Mouse (Mus musculus) hindbrain, embryonic 12.5 days (tissue): Measurements from ENCODE around the gene Slu7. TPM values are rescaled to one million over a fixed set of nuclear protein-coding genes. Genes with fewer than 3 reads are reported as not detected.

Source experiments
- ATAC-seq: fragments of 200-750 bp; cut with Nextera tagmentation; 2 replicates; pipeline ENCODE4 v1.8.0; 2017; ENCODE audit warnings: moderate TSS enrichment; ENCODE audit not compliant: low FRiP score
- H3K27ac ChIP-seq: fragments of 300-500 bp; sonication (generic); 2 replicates; pipeline ENCODE4 v1.5.1; 2016; ENCODE audit warnings: mild to moderate bottlenecking
- H3K27me3 ChIP-seq: fragments of 300-500 bp; sonication (generic); 2 replicates; pipeline ENCODE4 v1.6.1; 2016; ENCODE audit warnings: mild to moderate bottlenecking
- H3K36me3 ChIP-seq: fragments of 300-500 bp; sonication (generic); 2 replicates; pipeline ENCODE4 v1.6.1; 2016; ENCODE audit warnings: mild to moderate bottlenecking
- H3K4me1 ChIP-seq: fragments of 300-500 bp; sonication (generic); 2 replicates; pipeline ENCODE4 v1.6.1; 2016
- H3K4me2 ChIP-seq: fragments of 300-500 bp; sonication (generic); replicated peaks from 2 replicates; pipeline ENCODE4 v1.6.1; 2016; ENCODE audit warnings: mild to moderate bottlenecking
- H3K4me3 ChIP-seq: fragments of 300-500 bp; sonication (generic); 2 replicates; pipeline ENCODE4 v1.5.1; 2016; ENCODE audit warnings: mild to moderate bottlenecking
- H3K9ac ChIP-seq: fragments of 300-500 bp; sonication (generic); 2 replicates; pipeline ENCODE4 v1.6.1; 2016; ENCODE audit warnings: mild to moderate bottlenecking, moderate library complexity
- H3K9me3 ChIP-seq: fragments of 300-500 bp; sonication (generic); replicated peaks from 2 replicates; pipeline ENCODE4 v1.6.1; 2016; ENCODE audit warnings: mild to moderate bottlenecking
- WGBS: fragments of 180-500 bp; shearing (Covaris S2); methylation state at CpG from one replicate; pipeline ENCODE4 v1.1.7; 2016; 5-methylcytosine and 5-hydroxymethylcytosine counted together
- polyA plus RNA-seq: library from polyadenylated mRNA; unstranded; fragments of >200 nt; fragmentation: Nextera tagmentation; extraction: Ambion mirVana; gene quantifications from 2 replicates; pipeline ENCODE4 v1.2.1, GENCODE M21; 2016

Gene Slu7
- polyA plus RNA-seq, 1 experiment from 2014 or later, result 74.0 TPM

DNA sequence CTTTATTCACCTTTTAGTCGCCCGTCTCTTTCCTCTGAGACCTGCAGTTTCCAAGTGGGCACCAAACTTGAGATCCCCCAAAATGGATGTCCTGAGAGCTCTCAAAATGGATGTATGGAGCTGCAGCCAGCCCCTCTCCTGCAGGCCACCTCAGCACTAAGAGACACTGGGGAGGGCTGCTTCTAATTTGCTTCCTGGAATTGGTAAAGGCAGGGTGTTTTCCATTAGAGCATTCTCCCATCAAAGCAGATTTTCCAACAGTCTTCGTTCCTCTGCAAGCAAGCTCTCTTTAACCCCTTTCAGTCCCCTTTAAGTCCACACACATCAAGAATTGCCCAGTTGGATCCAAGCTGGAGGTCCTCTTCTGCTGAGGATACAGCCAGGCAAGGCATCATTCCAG is 45.8 kb downstream of the Slu7 start:
- no peak overlapping the region for H3K27ac ChIP-seq
- H3K9me3 ChIP-seq, result no peaks in the 10 kb centered on the region
- no peak overlapping the region for H3K4me3 ChIP-seq
- H3K36me3 ChIP-seq, result no peaks in the 10 kb centered on the region
- H3K4me1 ChIP-seq, result peaks cover 13% of the 10 kb centered on the region
- no peak overlapping the region for H3K4me2 ChIP-seq
- no peak overlapping the region for H3K9ac ChIP-seq
- 0 out of 2 replicates have a peak, but pooled peaks cover 3% of the 10 kb centered on the region for H3K27me3 ChIP-seq
- WGBS, result 79% methylated on average over 3 of the region's 3 CpGs
- ATAC-seq, result no peak

DNA sequence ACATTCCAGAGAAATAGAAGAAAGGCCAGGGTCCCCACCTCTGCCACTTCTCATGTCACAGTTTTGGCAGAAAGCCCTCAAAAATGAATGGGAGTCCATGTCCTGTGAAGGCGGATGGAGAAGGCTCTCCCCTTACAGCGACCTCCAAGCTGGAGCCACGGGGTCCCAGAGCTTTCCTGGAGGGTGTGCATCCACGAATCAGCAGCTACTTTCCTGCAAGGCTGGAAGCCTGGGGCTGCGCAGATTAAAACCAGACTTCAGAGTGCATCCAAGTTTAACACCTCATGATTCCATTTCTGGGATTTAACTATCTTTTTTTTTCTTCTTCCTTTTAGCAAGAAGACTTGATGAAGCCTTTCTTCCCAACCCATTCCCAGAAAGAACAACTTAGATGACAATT is 47.0 kb downstream of the Slu7 start:
- no peak overlapping the region for H3K27ac ChIP-seq
- no peak overlapping the region for H3K9ac ChIP-seq
- H3K9me3 ChIP-seq, result no peaks in the 10 kb centered on the region
- H3K4me3 ChIP-seq, result no peak overlapping the region
- H3K4me2 ChIP-seq, result no peak overlapping the region
- no peaks in the 10 kb centered on the region for H3K36me3 ChIP-seq
- H3K27me3 ChIP-seq, result 0 out of 2 replicates have a peak, but pooled peaks cover 3% of the 10 kb centered on the region
- peaks cover 11% of the 10 kb centered on the region for H3K4me1 ChIP-seq
- WGBS, result 58% methylated on average over 5 of the region's 5 CpGs
- ATAC-seq, result no peak

DNA sequence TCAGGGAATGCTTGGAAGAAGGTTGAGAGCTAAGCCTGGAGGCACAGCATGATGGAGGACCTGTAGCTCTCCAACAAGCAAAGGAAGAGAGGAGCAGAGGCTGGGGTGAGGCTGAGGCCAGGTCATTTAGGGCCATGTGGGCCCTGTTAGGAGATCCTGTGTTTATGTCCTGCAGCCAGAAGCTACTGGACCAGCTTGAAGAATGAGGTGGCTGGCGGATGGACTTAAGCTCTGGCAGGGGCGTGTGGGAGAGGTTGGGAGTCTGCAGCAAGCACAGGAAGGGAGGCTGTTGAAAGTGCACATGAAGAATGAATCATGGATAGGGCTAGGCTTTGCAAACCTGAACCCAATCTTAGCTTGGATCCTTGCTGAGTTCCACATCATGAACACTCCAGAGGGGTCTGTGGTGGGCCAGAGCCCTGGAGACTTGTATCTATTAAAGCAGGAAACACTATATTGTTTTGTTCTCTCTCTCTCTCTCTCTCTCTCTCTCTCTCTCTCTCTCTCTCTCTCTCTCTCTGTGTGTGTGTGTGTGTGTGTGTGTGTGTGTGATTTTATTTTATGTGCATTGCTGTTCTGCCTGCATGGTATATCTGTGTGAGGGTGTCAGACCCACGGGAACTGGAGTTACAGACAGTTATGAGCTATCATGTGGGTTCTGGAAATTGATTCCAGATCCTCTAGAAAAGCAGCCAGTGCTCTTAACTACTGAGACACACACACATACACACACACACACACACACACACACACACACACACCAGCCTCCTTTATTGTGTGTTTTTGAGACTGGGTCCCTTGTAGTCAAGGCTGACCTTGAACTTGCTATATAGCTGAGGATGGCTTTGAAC is 48.4 kb downstream of the Slu7 start:
- Histone ChIP-seq H3K4me3 (no peak overlapping the region), H3K27me3 (0 out of 2 replicates have a peak, but pooled peaks cover 3% of the 10 kb centered on the region), H3K9me3 (no peaks in the 10 kb centered on the region), H3K9ac (no peak overlapping the region), H3K36me3 (no peaks in the 10 kb centered on the region), H3K27ac (no peak overlapping the region), H3K4me2 (no peak overlapping the region), H3K4me1 (peaks cover 11% of the 10 kb centered on the region)
- WGBS, result 67% methylated on average over 3 of the region's 3 CpGs
- ATAC-seq, result no peak

GRCm38 (mm10) chr11:43483122-43483792 is 49.7 kb downstream of the Slu7 start:
- Histone ChIP-seq H3K9ac (no peak overlapping the region), H3K4me1 (peaks cover 11% of the 10 kb centered on the region), H3K9me3 (no peaks in the 10 kb centered on the region), H3K27me3 (0 out of 2 replicates have a peak, but pooled peaks cover 3% of the 10 kb centered on the region), H3K4me2 (no peak overlapping the region), H3K36me3 (no peaks in the 10 kb centered on the region), H3K27ac (0 out of 2 replicates have a peak overlapping the region, but pooled peaks have one; percentile 13), H3K4me3 (no peak overlapping the region)
- no peak for ATAC-seq
- 37% methylated on average over 6 of the region's 6 CpGs for WGBS

DNA sequence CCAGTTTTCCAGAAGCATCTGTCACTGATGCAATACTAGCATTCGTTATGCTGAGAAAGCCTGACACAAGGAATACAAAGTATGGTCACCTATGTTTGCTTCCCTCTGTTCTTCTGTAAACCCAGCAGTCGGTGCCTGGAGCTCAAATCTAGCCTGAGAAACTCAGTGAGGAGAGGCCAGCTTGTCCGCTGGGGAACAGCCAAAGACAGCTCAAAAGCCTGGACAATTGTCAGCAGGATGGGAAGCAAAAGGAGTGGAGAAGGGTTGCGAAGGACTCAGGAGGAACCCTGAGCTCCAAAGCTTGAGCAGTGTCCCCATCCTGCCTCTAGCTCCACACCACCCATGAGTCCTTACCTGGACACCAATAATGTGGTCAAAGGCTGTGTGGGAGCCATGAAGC is 50.5 kb downstream of the Slu7 start:
- Histone ChIP-seq H3K27ac (no peak overlapping the region), H3K4me2 (no peak overlapping the region), H3K27me3 (0 out of 2 replicates have a peak, but pooled peaks cover 3% of the 10 kb centered on the region), H3K4me1 (peaks cover 11% of the 10 kb centered on the region), H3K36me3 (no peaks in the 10 kb centered on the region), H3K9ac (no peak overlapping the region), H3K9me3 (no peaks in the 10 kb centered on the region), H3K4me3 (no peak overlapping the region)
- no peak for ATAC-seq
- 79% methylated on average over 4 of the region's 4 CpGs for WGBS

DNA sequence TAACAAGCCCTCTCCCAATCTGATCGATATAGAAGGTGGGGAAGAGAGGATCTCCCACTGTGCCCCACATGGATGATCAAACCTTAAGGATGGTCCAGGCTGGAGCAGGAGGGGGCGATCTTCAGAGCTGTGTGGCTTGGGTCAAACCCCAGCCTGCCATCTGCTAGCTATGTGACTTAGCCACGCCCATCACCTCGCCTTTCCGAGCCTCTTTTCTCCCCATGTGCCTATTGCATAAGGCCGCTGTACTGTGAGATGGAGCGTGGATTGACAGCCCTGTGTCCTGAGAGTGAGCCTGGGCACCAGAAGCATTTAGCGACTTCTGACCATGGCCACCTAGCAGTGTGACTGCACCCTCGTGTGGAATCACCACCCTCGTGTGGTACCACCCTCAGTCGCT is 51.1 kb downstream of the Slu7 start:
- no peaks in the 10 kb centered on the region for H3K9me3 ChIP-seq
- no peak overlapping the region for H3K27ac ChIP-seq
- H3K4me3 ChIP-seq, result no peak overlapping the region
- ATAC-seq, result peak; percentile 73
- WGBS, result 39% methylated on average over 11 of the region's 11 CpGs
- no peaks in the 10 kb centered on the region for H3K36me3 ChIP-seq
- H3K4me1 ChIP-seq, result peaks cover 11% of the 10 kb centered on the region
- 0 out of 2 replicates have a peak, but pooled peaks cover 3% of the 10 kb centered on the region for H3K27me3 ChIP-seq
- no peak overlapping the region for H3K9ac ChIP-seq
- H3K4me2 ChIP-seq, result no peak overlapping the region

- H3K9ac ChIP-seq, result no peak overlapping the region
Measured at GRCm38 (mm10) chr11:43485855-43486254, 52.3 kb downstream of the Slu7 start.

GRCm38 (mm10) chr11:43492663-43493062 is 59.1 kb downstream of the Slu7 start:
- no peaks in the 10 kb centered on the region for H3K36me3 ChIP-seq
- no peak overlapping the region for H3K4me3 ChIP-seq
- 31% methylated on average over 7 of the region's 7 CpGs for WGBS
- H3K4me1 ChIP-seq, result 0 out of 2 replicates have a peak, but pooled peaks cover 4% of the 10 kb centered on the region
- H3K27me3 ChIP-seq, result no peaks in the 10 kb centered on the region
- peak; percentile 26 for ATAC-seq
- H3K9ac ChIP-seq, result no peak overlapping the region
- no peak overlapping the region for H3K27ac ChIP-seq
- H3K4me2 ChIP-seq, result no peak overlapping the region
- no peaks in the 10 kb centered on the region for H3K9me3 ChIP-seq

More at GRCm38 (mm10) chr11:43485855-43486254, 52.3 kb downstream of the Slu7 start:
- 94% methylated on average over 9 of the region's 9 CpGs for WGBS
- no peak for ATAC-seq
- no peak overlapping the region for H3K4me2 ChIP-seq
- no peak overlapping the region for H3K27ac ChIP-seq
- H3K4me1 ChIP-seq, result peaks cover 11% of the 10 kb centered on the region
- H3K36me3 ChIP-seq, result no peaks in the 10 kb centered on the region
- H3K9me3 ChIP-seq, result no peaks in the 10 kb centered on the region
- no peaks in the 10 kb centered on the region for H3K27me3 ChIP-seq
- H3K4me3 ChIP-seq, result no peak overlapping the region

GRCm38 (mm10) chr11:43493815-43494409 is 60.4 kb downstream of the Slu7 start:
- Histone ChIP-seq H3K9ac (no peak overlapping the region; the same call in 1 of the 2 replicates), H3K4me3 (no peak overlapping the region), H3K4me2 (no peak overlapping the region), H3K9me3 (peaks cover 7% of the 10 kb centered on the region), H3K36me3 (no peaks in the 10 kb centered on the region), H3K4me1 (0 out of 2 replicates have a peak, but pooled peaks cover 4% of the 10 kb centered on the region), H3K27ac (no peak overlapping the region), H3K27me3 (no peaks in the 10 kb centered on the region)
- peak; percentile 84 for ATAC-seq
- WGBS, result 21% methylated on average over 6 of the region's 6 CpGs

- ATAC-seq, result no peak
- H3K4me3 ChIP-seq, result no peak overlapping the region
- H3K9ac ChIP-seq, result no peak overlapping the region
- no peak overlapping the region for H3K4me2 ChIP-seq
- WGBS, result 43% methylated on average over 8 of the region's 8 CpGs
- no peaks in the 10 kb centered on the region for H3K36me3 ChIP-seq
- no peaks in the 10 kb centered on the region for H3K27me3 ChIP-seq
- H3K4me1 ChIP-seq, result 0 out of 2 replicates have a peak, but pooled peaks cover 4% of the 10 kb centered on the region
- H3K27ac ChIP-seq, result no peak overlapping the region
- peaks cover 7% of the 10 kb centered on the region for H3K9me3 ChIP-seq
Measured at GRCm38 (mm10) chr11:43495037-43495436, 61.5 kb downstream of the Slu7 start.

- 68% methylated on average over 3 of the region's 3 CpGs for WGBS
- H3K4me1 ChIP-seq, result 0 out of 2 replicates have a peak, but pooled peaks cover 4% of the 10 kb centered on the region
- no peak for ATAC-seq
Measured at GRCm38 (mm10) chr11:43495532-43495931, 62.0 kb downstream of the Slu7 start.

More at GRCm38 (mm10) chr11:43495532-43495931, 62.0 kb downstream of the Slu7 start:
- no peak overlapping the region for H3K9ac ChIP-seq
- H3K4me3 ChIP-seq, result no peak overlapping the region
- no peaks in the 10 kb centered on the region for H3K27me3 ChIP-seq
- H3K27ac ChIP-seq, result no peak overlapping the region
- H3K9me3 ChIP-seq, result peaks cover 7% of the 10 kb centered on the region
- no peaks in the 10 kb centered on the region for H3K36me3 ChIP-seq
- H3K4me2 ChIP-seq, result no peak overlapping the region
